Mouse (Mus musculus) stomach, embryonic 15.5 days (tissue): Measurements from ENCODE around the gene Enox2. TPM values are rescaled to one million over a fixed set of nuclear protein-coding genes. Genes with fewer than 3 reads are reported as not detected.
A peak's percentile ranks its signal among the peaks of the same experiment; 100 is the strongest.

Experiments
- ATAC-seq: fragments of 200-750 bp; cut with Nextera tagmentation; 2 replicates; pipeline ENCODE4 v1.8.0; 2017; ENCODE audit warnings: low read depth, moderate number of reproducible peaks, moderate TSS enrichment; ENCODE audit not compliant: insufficient read depth, low FRiP score
- H3K27ac ChIP-seq: fragments of 300-500 bp; sonication (generic); 2 replicates; pipeline ENCODE4 v1.5.1; 2015; ENCODE audit warnings: mild to moderate bottlenecking, inconsistent platforms
- H3K27me3 ChIP-seq: fragments of 300-500 bp; sonication (generic); replicated peaks from 2 replicates; pipeline ENCODE4 v1.6.1; 2015; ENCODE audit warnings: inconsistent platforms
- H3K36me3 ChIP-seq: fragments of 300-500 bp; sonication (generic); 2 replicates; pipeline ENCODE4 v1.6.1; 2015; ENCODE audit warnings: inconsistent platforms
- H3K4me1 ChIP-seq: fragments of 300-500 bp; sonication (generic); 2 replicates; pipeline ENCODE4 v1.6.1; 2015; ENCODE audit warnings: inconsistent platforms
- H3K4me2 ChIP-seq: fragments of 300-500 bp; sonication (generic); 2 replicates; pipeline ENCODE4 v1.6.1; 2015; ENCODE audit warnings: mild to moderate bottlenecking, inconsistent platforms
- H3K4me3 ChIP-seq: fragments of 300-500 bp; sonication (generic); replicated peaks from 2 replicates; pipeline ENCODE4 v1.5.1; 2015; ENCODE audit warnings: inconsistent platforms
- H3K9ac ChIP-seq: fragments of 300-500 bp; sonication (generic); 2 replicates; pipeline ENCODE4 v1.6.1; 2015; ENCODE audit warnings: inconsistent platforms
- H3K9me3 ChIP-seq: fragments of 300-500 bp; sonication (generic); 2 replicates; pipeline ENCODE4 v1.6.1; 2016; ENCODE audit warnings: inconsistent platforms
- WGBS: fragments of 180-500 bp; shearing (Covaris S2); methylation state at CpG from one replicate; pipeline ENCODE4 v1.1.7; 2015; 5-methylcytosine and 5-hydroxymethylcytosine counted together
- polyA plus RNA-seq: library from polyadenylated mRNA; unstranded; fragments of >200 nt; fragmentation: Nextera tagmentation; extraction: Ambion mirVana; gene quantifications from 2 replicates; pipeline ENCODE4 v1.2.1, GENCODE M21; 2015

Gene Enox2
- 7.0 and 8.8 TPM in 2 replicates for polyA plus RNA-seq

DNA sequence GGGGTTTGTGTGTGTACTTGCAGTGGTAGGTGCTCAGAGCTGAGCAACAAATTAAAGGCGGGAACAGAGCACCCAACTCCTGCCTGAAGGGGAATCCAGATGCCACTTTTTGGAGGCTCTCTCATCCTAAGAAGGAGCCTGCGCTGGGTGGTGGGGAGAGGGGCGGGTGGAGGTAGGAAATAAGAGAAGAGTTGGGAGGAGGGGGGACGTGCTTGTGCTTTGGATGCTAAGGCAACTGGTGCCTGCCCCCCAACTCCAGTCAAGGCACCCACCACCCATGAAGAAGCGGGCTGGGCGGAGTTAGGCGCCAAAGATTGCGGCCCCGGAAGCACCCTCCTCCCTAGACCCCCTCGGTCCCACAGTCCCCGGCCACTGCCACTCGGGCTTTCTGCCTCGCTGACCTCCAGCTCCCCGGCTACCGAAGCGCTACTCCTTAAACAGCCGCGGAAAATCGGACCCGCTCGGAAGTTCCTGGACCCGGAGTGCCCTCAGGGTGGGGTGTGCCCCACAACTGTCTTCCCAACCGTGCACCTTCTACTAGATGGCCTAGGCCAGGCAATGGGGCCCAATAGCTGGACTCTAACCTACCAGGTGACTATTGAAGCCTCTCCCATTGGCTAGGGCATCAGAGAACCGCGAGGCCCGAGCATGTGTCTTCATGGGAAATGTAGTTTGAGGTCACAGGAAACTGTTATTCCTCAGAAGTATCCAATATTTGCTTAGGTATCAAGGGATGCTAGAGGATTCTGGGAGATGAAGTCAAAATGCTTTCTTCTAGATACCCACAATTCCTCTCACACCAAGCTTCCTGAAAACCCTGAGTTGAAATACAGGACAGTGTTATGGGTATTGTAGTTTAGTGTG is at the start of gene Enox2:
Gene Enox2 (minus strand): TSS at position 560 of the 864 bp plus-strand sequence.
- Histone ChIP-seq H3K36me3 (no peaks in the 10 kb centered on the region), H3K4me2 (peak within 1 kb of the TSS; percentile 52), H3K9ac (peak within 1 kb of the TSS; percentile 48; the same call in 1 of the 2 replicates), H3K9me3 (no peaks in the 10 kb centered on the region), H3K4me3 (peak within 1 kb of the TSS; percentile 55), H3K4me1 (no peaks in the 10 kb centered on the region), H3K27me3 (no peaks in the 10 kb centered on the region), H3K27ac (no peak within 1 kb of the TSS; the same call in 1 of the 2 replicates)
- ATAC-seq = peak; percentile 100
- WGBS = 23% methylated on average over 26 of the region's 26 CpGs

DNA sequence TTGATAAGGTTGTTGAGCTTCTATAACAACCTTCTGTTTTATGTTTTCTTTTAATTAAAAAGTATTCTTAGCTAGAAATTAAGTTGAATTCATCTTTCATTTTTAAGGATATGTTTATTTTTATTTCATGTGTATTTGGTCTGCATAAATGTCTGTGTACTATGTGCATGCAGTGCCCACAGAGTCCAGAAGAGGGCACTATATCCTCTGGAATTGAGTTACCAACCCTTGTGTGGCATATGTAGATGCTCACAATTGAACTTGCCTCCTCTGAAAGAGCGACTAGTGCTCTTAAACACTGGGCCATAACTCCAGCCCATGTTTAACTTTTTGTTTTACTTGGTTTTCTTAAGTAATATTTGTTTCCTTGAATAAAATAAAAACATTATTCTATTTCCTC is 21.4 kb upstream of the Enox2 start:
- no peak for ATAC-seq
- Histone ChIP-seq H3K27me3 (no peaks in the 10 kb centered on the region), H3K9me3 (no peaks in the 10 kb centered on the region), H3K4me1 (no peaks in the 10 kb centered on the region), H3K27ac (no peak overlapping the region), H3K9ac (no peak overlapping the region), H3K4me3 (no peak overlapping the region), H3K36me3 (no peaks in the 10 kb centered on the region), H3K4me2 (no peak overlapping the region)
- 42% methylated on average over 1 of the region's 1 CpGs for WGBS

DNA sequence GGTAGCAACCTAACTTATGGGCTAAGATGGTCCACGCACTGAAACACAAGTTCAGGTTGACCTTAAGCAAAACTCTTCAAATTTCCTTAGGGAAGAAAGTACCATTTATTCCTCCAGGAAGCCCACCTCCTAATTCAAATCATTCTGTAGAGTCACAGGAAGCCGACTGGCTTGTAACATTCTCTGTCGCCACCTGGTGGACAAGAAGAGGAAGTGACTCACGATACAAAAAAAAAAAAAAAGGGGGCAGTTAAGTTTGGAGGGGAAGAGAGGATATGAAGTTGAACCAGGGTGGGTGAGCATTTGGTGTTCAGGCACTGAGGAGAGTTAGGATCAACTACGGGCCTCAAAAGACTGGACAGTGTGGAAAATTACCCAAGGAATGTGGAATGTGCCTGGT is 18.6 kb upstream of the Enox2 start:
- H3K36me3 ChIP-seq = no peaks in the 10 kb centered on the region
- H3K9me3 ChIP-seq = no peaks in the 10 kb centered on the region
- H3K27me3 ChIP-seq = no peaks in the 10 kb centered on the region
- no peak for ATAC-seq
- 16% methylated on average over 5 of the region's 5 CpGs for WGBS
- H3K4me2 ChIP-seq = no peak overlapping the region
- no peak overlapping the region for H3K9ac ChIP-seq
- no peak overlapping the region for H3K27ac ChIP-seq
- H3K4me3 ChIP-seq = no peak overlapping the region
- H3K4me1 ChIP-seq = no peaks in the 10 kb centered on the region

GRCm38 (mm10) chrX:49279918-49280586 is 8.0 kb downstream of the Enox2 start:
- Histone ChIP-seq H3K36me3 (no peaks in the 10 kb centered on the region), H3K4me3 (no peak overlapping the region), H3K9me3 (no peaks in the 10 kb centered on the region), H3K27ac (no peak overlapping the region), H3K27me3 (no peaks in the 10 kb centered on the region), H3K4me2 (no peak overlapping the region), H3K9ac (no peak overlapping the region), H3K4me1 (no peaks in the 10 kb centered on the region)
- WGBS = 60% methylated on average over 2 of the region's 2 CpGs
- ATAC-seq = no peak

- Histone ChIP-seq H3K9ac (no peak overlapping the region), H3K4me1 (no peaks in the 10 kb centered on the region)
Measured at GRCm38 (mm10) chrX:49273487-49274042, 14.5 kb downstream of the Enox2 start.

DNA sequence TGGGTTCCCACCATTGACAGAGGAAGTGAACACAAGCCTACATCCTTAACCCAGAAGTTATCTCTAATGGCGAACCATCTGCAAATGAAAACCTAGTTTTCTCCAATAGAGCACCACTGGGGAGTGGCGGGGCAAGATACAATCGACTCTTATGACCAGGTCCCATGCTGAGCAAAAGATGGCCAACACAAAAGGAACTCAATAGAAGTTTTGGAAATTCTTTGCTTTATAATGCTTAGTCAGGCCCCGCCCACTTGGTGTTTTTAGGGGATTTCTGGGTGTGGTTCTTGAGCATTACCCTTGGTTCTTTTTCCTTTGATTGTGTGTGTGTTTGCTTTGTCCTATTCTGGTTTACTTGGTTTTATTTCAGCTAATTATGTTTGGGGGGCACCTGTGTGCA is 37.2 kb downstream of the Enox2 start:
- Histone ChIP-seq H3K27me3 (no peaks in the 10 kb centered on the region), H3K4me2 (no peak overlapping the region), H3K9me3 (no peaks in the 10 kb centered on the region), H3K4me1 (no peaks in the 10 kb centered on the region), H3K9ac (no peak overlapping the region), H3K4me3 (no peak overlapping the region), H3K27ac (no peak overlapping the region), H3K36me3 (no peaks in the 10 kb centered on the region)
- 80% methylated on average over 4 of the region's 4 CpGs for WGBS
- ATAC-seq = no peak

More at GRCm38 (mm10) chrX:49273487-49274042, 14.5 kb downstream of the Enox2 start:
- Histone ChIP-seq H3K9me3 (no peaks in the 10 kb centered on the region), H3K4me2 (no peak overlapping the region), H3K27ac (no peak overlapping the region), H3K4me3 (no peak overlapping the region), H3K36me3 (no peaks in the 10 kb centered on the region), H3K27me3 (no peaks in the 10 kb centered on the region)
- 59% methylated on average over 12 of the region's 12 CpGs for WGBS
- ATAC-seq = no peak

DNA sequence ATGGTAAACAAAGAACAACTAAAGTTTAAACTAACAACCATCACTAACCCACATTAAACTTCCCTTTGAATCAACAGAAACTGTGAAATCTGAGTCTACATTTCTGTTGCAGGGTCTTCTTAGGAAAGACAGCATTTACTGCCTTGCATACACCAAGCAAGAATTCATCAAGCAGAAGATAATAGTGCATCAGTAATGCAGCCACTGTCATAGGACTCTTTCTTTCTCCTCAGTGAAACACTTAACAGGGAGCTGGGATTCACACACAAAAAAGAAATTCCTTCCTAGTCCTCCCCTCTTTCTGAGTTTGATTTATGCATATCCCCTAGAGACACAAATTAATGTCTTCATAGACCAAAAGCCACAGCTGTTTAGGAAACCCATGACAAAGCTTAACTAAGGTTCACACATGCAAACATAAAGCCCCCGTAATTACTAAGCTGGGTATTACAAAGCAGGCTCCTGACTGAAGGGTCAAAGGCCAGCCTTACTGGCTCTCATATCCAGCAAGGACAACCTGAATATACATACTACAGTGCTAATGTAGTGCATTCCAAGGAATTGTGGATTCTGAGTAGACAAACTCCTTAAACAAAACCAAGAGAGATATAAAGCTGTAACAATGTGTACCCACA is 62.1 kb downstream of the Enox2 start:
- no peak for ATAC-seq
- Histone ChIP-seq H3K4me3 (no peak overlapping the region), H3K9me3 (no peaks in the 10 kb centered on the region), H3K27ac (no peak overlapping the region), H3K4me2 (no peak overlapping the region), H3K36me3 (no peaks in the 10 kb centered on the region), H3K9ac (no peak overlapping the region), H3K4me1 (no peaks in the 10 kb centered on the region), H3K27me3 (no peaks in the 10 kb centered on the region)
- WGBS = 29% methylated on average over 1 of the region's 1 CpGs

GRCm38 (mm10) chrX:49216422-49216821 is 71.6 kb downstream of the Enox2 start:
- no peak for ATAC-seq
- Histone ChIP-seq H3K4me3 (no peak overlapping the region), H3K4me1 (no peaks in the 10 kb centered on the region), H3K27me3 (no peaks in the 10 kb centered on the region), H3K9ac (no peak overlapping the region), H3K9me3 (no peaks in the 10 kb centered on the region), H3K27ac (no peak overlapping the region), H3K4me2 (no peak overlapping the region), H3K36me3 (no peaks in the 10 kb centered on the region)
- 48% methylated on average over 3 of the region's 3 CpGs for WGBS

- Histone ChIP-seq H3K4me2 (no peak overlapping the region), H3K4me3 (no peak overlapping the region), H3K27me3 (no peaks in the 10 kb centered on the region), H3K36me3 (no peaks in the 10 kb centered on the region), H3K9me3 (no peaks in the 10 kb centered on the region), H3K4me1 (no peaks in the 10 kb centered on the region), H3K9ac (no peak overlapping the region), H3K27ac (no peak overlapping the region)
- ATAC-seq = no peak
- 70% methylated on average over 4 of the region's 4 CpGs for WGBS
Measured at GRCm38 (mm10) chrX:49196386-49196785, 91.7 kb downstream of the Enox2 start.

GRCm38 (mm10) chrX:49181136-49181535 is 106.9 kb downstream of the Enox2 start:
- Histone ChIP-seq H3K27ac (no peak overlapping the region), H3K9me3 (no peaks in the 10 kb centered on the region), H3K4me2 (no peak overlapping the region), H3K9ac (no peak overlapping the region), H3K4me1 (no peaks in the 10 kb centered on the region), H3K27me3 (no peaks in the 10 kb centered on the region), H3K36me3 (no peaks in the 10 kb centered on the region), H3K4me3 (no peak overlapping the region)
- ATAC-seq = no peak
- WGBS = 56% methylated on average over 3 of the region's 3 CpGs

GRCm38 (mm10) chrX:49178670-49179069 is 109.4 kb downstream of the Enox2 start:
- no peak overlapping the region for H3K27ac ChIP-seq
- H3K27me3 ChIP-seq = no peaks in the 10 kb centered on the region
- no peaks in the 10 kb centered on the region for H3K4me1 ChIP-seq
- 89% methylated on average over 3 of the region's 3 CpGs for WGBS
- H3K4me3 ChIP-seq = no peak overlapping the region
- no peaks in the 10 kb centered on the region for H3K9me3 ChIP-seq
- no peak overlapping the region for H3K4me2 ChIP-seq
- no peak overlapping the region for H3K9ac ChIP-seq
- no peak for ATAC-seq
- H3K36me3 ChIP-seq = no peaks in the 10 kb centered on the region

DNA sequence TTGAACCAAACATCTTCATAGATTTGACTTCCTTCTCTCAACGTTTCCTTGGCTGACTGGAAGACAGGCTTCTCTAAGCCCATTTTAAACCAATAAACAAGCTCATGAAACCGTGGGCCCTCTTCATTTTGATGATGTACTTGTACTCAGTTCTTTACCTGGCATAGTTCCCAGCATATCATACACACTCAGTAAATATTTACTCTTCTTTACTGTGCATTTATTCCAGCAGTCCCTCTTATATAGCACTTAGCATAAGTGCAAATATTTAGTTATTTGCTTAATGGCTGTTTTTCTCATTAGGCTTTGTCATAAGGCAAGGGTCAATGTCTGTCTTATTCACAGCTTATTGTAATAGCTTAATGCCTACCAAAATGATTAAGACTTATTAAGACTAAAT is 133.8 kb downstream of the Enox2 start:
- Histone ChIP-seq H3K4me3 (no peak overlapping the region), H3K9ac (no peak overlapping the region), H3K4me1 (no peaks in the 10 kb centered on the region), H3K27me3 (no peaks in the 10 kb centered on the region), H3K4me2 (no peak overlapping the region), H3K36me3 (no peaks in the 10 kb centered on the region), H3K9me3 (no peaks in the 10 kb centered on the region), H3K27ac (no peak overlapping the region)
- ATAC-seq = no peak
- WGBS = 31% methylated on average over 2 of the region's 2 CpGs
